Mouse (Mus musculus): ENCODE results near the gene Galt.
"Not testable (repeated sequence)": the region's sequence is repeated elsewhere in the genome, so short reads cannot be mapped to it uniquely, and the experiment has no call there.

Galt gene

DNA sequence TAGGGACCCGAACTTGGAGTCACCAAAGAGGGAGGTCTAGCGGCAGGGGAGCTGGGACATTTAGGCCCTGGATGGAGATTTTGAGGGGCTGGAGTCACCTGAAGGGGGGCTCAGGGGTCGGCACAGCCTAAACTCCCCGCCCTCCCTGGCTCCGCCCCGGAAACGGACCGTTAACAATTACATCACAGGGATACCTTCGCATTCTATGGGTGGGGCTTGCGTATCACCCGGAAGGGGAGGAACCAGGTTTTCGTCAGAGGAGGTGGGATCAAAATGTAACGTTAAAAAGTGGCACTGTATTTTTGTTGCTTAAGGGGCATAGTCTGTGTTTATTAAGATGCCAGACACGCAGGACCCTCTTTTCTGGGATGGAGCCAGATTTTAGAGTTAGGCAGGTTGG lies 19.0 kb downstream of the Galt start, which contains the start of gene Ccl27a:
Gene Ccl27a (minus strand): TSS at position 246 of the 400 bp plus-strand sequence.
- CTCF ChIA-PET, result not testable (repeated sequence)

- CTCF ChIA-PET, result interaction anchor here (0.7 kb wide), 1 partner anchor 36 kb away, joined by 11 read pairs; no protein-coding TSS in a partner anchor
Observed at GRCm38 (mm10) chr4:41774506-41774905, 19.5 kb downstream of the Galt start.

DNA sequence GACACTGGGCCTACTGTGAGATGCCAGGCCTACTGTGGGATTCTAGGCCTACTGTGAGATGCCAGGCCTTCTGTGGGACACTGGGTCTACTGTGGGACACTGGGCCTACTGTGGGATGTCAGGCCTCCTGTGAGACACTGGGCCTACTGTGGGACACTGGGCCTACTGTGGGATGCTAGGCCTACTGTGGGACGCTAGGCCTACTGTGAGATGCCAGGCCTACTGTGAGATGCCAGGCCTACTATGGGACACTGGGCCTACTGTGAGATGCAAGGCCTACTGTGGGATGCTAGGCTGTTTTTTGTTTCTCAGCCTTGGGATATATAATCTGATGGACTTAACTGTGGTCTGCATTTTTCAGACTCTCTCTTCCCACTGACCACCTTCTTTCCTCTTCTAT lies 20.8 kb downstream of the Galt start:
- CTCF ChIA-PET, result not testable (repeated sequence)

DNA sequence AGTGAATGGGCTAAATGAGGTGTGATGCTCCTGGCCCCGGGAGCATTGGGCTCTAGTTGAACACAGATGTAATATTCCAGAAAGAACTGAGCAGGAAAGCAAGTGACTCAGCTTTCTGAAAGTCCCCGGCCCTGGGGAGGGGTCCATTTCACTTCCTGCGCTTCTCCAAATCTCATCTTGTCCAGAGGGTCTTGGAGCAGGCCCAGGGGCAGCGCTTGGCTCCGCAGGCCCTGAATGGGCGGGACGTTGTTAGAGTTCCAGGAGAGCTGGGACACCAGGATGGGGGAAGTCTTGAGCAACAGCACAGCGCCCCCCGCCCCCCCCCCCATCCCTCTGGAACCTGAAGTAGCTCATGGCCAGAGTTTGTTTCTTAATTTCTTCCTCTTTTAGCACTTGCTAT lies 26.2 kb downstream of the Galt start:
- CTCF ChIA-PET, result not testable (repeated sequence)

DNA sequence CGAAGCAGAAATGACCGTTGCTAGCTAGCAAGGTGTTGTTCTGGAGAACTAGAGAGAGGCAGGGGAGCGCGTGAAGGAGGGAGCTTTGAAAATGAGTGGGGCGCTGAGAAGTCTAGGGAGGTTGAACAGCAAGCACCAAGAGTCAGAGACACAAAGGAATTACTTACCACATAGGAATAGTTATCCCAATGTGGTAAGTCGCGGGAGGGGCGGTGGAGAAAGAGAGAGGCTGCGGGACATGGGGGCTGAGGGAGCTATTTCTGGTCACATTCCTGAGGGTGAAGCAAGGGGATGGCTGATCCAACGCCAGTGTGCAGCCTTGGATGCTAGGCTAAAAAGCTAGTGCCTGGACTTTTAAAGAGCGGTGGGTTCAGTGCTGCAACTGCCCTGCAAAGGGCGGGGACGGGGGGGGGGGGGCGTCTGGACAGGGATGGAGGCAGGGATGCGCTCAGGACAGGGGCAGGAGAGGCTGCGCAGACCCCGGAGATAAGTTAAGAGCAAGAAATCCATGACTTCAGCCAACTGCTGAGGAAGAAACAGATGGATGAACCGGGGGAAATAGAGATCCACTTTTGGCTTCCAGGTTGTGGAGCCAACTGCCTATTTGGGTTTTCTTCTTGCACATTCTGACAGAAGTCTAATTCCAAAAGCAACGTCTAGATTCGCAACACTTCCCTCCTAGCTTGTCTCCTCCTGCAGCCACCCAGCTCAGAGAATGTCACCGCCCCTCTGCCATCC lies 26.9 kb downstream of the Galt start:
- CTCF ChIA-PET, result not testable (repeated sequence)

DNA sequence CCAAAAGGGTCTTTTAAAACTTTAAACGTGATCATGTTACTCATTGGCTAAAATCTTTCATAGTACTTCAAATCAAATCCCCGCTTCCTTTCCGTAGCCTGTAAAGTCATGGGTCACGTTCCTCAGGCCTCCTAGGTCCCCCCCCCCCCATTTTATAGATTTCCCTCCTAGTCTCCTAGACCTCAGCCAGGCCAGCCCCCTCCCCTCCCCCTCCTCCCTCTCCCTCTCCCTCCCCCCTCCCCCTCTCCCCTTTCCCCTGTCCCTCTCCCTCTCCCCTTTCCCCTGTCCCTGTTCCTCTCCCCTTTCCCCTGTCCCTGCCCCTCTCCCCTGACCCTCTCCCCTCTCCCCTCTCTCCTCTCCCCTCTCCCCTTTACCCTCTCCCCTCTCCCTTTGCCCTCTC lies 27.7 kb downstream of the Galt start:
- CTCF ChIA-PET, result not testable (repeated sequence)

GRCm38 (mm10) chr4:41783197-41783596 lies 28.2 kb downstream of the Galt start:
- CTCF ChIA-PET, result not testable (repeated sequence)

Measured in spleen, embryonic (tissue).